Mouse (Mus musculus): ENCODE results near the gene Tanc1. TPM values are rescaled to one million over a fixed set of nuclear protein-coding genes. Genes with fewer than 3 reads are reported as not detected.

The Tanc1 gene
- polyA plus RNA-seq, 1 experiment from 2014 or later: 2.4 TPM

- H3K27me3 ChIP-seq (ENCODE audit: insufficient read depth, low read length): no peaks in the 10 kb centered on the region
- no peak for ATAC-seq
- H3K4me1 ChIP-seq (ENCODE audit: insufficient read depth): no peaks in the 10 kb centered on the region; the same call in 1 of the 2 replicates
- H3K4me3 ChIP-seq (ENCODE audit: low read depth, low read length): no peak overlapping the region
- 81% methylated on average over 9 of the region's 9 CpGs for WGBS (ENCODE audit: insufficient replicate concordance)
- H3K9ac ChIP-seq (replicated peaks): no peak overlapping the region
- no peak for TF ChIP-seq CTCF (IDR thresholded peaks at IDR 0.05; ENCODE audit: low read depth)
- no peak for TF ChIP-seq EP300 (IDR thresholded peaks at IDR 0.05; ENCODE audit: low read depth)
- H3K9me3 ChIP-seq (ENCODE audit: low read length): no peaks in the 10 kb centered on the region
- no peaks in the 10 kb centered on the region for H3K36me3 ChIP-seq (replicated peaks; ENCODE audit: insufficient read depth, low read length)
- DNase-seq: no peak
- H3K4me2 ChIP-seq (ENCODE audit: low read depth, low read length): no peak overlapping the region
- H3K27ac ChIP-seq (ENCODE audit: low read depth): no peak overlapping the region
Measured at GRCm38 (mm10) chr2:59747757-59748156, 135.9 kb downstream of the Tanc1 start.

- ATAC-seq: no peak
- Histone ChIP-seq H3K4me1 (ENCODE audit: insufficient read depth) (no peaks in the 10 kb centered on the region), H3K27ac (ENCODE audit: low read depth) (no peak overlapping the region), H3K9me3 (ENCODE audit: low read length) (no peaks in the 10 kb centered on the region), H3K27me3 (ENCODE audit: insufficient read depth, low read length) (no peaks in the 10 kb centered on the region), H3K4me3 (ENCODE audit: low read depth, low read length) (no peak overlapping the region), H3K9ac (replicated peaks) (no peak overlapping the region), H3K4me2 (ENCODE audit: low read depth, low read length) (no peak overlapping the region), H3K36me3 (replicated peaks; ENCODE audit: insufficient read depth, low read length) (no peaks in the 10 kb centered on the region)
- 35% methylated on average over 10 of the region's 10 CpGs for WGBS (ENCODE audit: insufficient replicate concordance)
- no peak for DNase-seq
- no peak for TF ChIP-seq CTCF (IDR thresholded peaks at IDR 0.05; ENCODE audit: low read depth)
- no peak for TF ChIP-seq EP300 (IDR thresholded peaks at IDR 0.05; ENCODE audit: low read depth)
Measured at GRCm38 (mm10) chr2:59749371-59749770, 137.5 kb downstream of the Tanc1 start.

GRCm38 (mm10) chr2:59751172-59751571, 139.3 kb downstream of the Tanc1 start:
- no peak overlapping the region for H3K27ac ChIP-seq (ENCODE audit: low read depth)
- H3K9ac ChIP-seq (replicated peaks): no peak overlapping the region
- no peaks in the 10 kb centered on the region for H3K4me1 ChIP-seq (ENCODE audit: insufficient read depth)
- DNase-seq (no peak), ATAC-seq (no peak)
- no peak overlapping the region for H3K4me3 ChIP-seq (ENCODE audit: low read depth, low read length)
- H3K9me3 ChIP-seq (ENCODE audit: low read length): no peaks in the 10 kb centered on the region
- no peaks in the 10 kb centered on the region for H3K36me3 ChIP-seq (replicated peaks; ENCODE audit: insufficient read depth, low read length)
- H3K4me2 ChIP-seq (ENCODE audit: low read depth, low read length): no peak overlapping the region
- 73% methylated on average over 6 of the region's 6 CpGs for WGBS (ENCODE audit: insufficient replicate concordance)
- H3K27me3 ChIP-seq (ENCODE audit: insufficient read depth, low read length): no peaks in the 10 kb centered on the region
- TF ChIP-seq CTCF (IDR thresholded peaks at IDR 0.05; ENCODE audit: low read depth) (no peak), EP300 (IDR thresholded peaks at IDR 0.05; ENCODE audit: low read depth) (no peak)

- TF ChIP-seq EP300 (IDR thresholded peaks at IDR 0.05; ENCODE audit: low read depth) (no peak), CTCF (IDR thresholded peaks at IDR 0.05; ENCODE audit: low read depth) (no peak)
- Histone ChIP-seq H3K4me1 (ENCODE audit: insufficient read depth) (no peaks in the 10 kb centered on the region), H3K27ac (ENCODE audit: low read depth) (no peak overlapping the region), H3K9ac (replicated peaks) (no peak overlapping the region), H3K4me3 (ENCODE audit: low read depth, low read length) (no peak overlapping the region), H3K27me3 (ENCODE audit: insufficient read depth, low read length) (no peaks in the 10 kb centered on the region), H3K36me3 (replicated peaks; ENCODE audit: insufficient read depth, low read length) (no peaks in the 10 kb centered on the region), H3K4me2 (ENCODE audit: low read depth, low read length) (no peak overlapping the region), H3K9me3 (ENCODE audit: low read length) (no peaks in the 10 kb centered on the region)
- no peak for DNase-seq
- ATAC-seq: no peak
- 92% methylated on average over 7 of the region's 7 CpGs for WGBS (ENCODE audit: insufficient replicate concordance)
Measured at GRCm38 (mm10) chr2:59752148-59752547, 140.3 kb downstream of the Tanc1 start.

- H3K4me3 ChIP-seq (ENCODE audit: low read depth, low read length): no peak overlapping the region
- DNase-seq (no peak), ATAC-seq (no peak)
- no peaks in the 10 kb centered on the region for H3K27me3 ChIP-seq (ENCODE audit: insufficient read depth, low read length)
- no peak overlapping the region for H3K9ac ChIP-seq (replicated peaks)
- no peaks in the 10 kb centered on the region for H3K9me3 ChIP-seq (ENCODE audit: low read length)
- no peak overlapping the region for H3K27ac ChIP-seq (ENCODE audit: low read depth)
- 77% methylated on average over 5 of the region's 5 CpGs for whole genome bisulfite sequencing (ENCODE audit: insufficient replicate concordance)
- H3K4me1 ChIP-seq (ENCODE audit: insufficient read depth): no peaks in the 10 kb centered on the region
- H3K36me3 ChIP-seq (replicated peaks; ENCODE audit: insufficient read depth, low read length): no peaks in the 10 kb centered on the region
- no peak overlapping the region for H3K4me2 ChIP-seq (ENCODE audit: low read depth, low read length)
- TF ChIP-seq EP300 (IDR thresholded peaks at IDR 0.05; ENCODE audit: low read depth): no peak
- TF ChIP-seq CTCF (IDR thresholded peaks at IDR 0.05; ENCODE audit: low read depth): no peak
Measured at GRCm38 (mm10) chr2:59752766-59753165, 140.9 kb downstream of the Tanc1 start.

GRCm38 (mm10) chr2:59756137-59756753, 144.4 kb downstream of the Tanc1 start:
- H3K27me3 ChIP-seq (ENCODE audit: insufficient read depth, low read length): no peaks in the 10 kb centered on the region

More at GRCm38 (mm10) chr2:59756137-59756753, 144.4 kb downstream of the Tanc1 start:
- no peak for TF ChIP-seq EP300 (IDR thresholded peaks at IDR 0.05; ENCODE audit: low read depth)
- no peak for TF ChIP-seq CTCF (IDR thresholded peaks at IDR 0.05; ENCODE audit: low read depth)
- Histone ChIP-seq H3K4me3 (ENCODE audit: low read depth, low read length) (no peak overlapping the region), H3K9me3 (ENCODE audit: low read length) (no peaks in the 10 kb centered on the region), H3K4me1 (ENCODE audit: insufficient read depth) (no peaks in the 10 kb centered on the region), H3K36me3 (replicated peaks; ENCODE audit: insufficient read depth, low read length) (no peaks in the 10 kb centered on the region), H3K27ac (ENCODE audit: low read depth) (no peak overlapping the region), H3K9ac (replicated peaks) (no peak overlapping the region), H3K4me2 (ENCODE audit: low read depth, low read length) (no peak overlapping the region)
- 76% methylated on average over 13 of the region's 13 CpGs for WGBS (ENCODE audit: insufficient replicate concordance)
- ATAC-seq (no peak), DNase-seq (no peak)
